Mouse (Mus musculus): Measurements from ENCODE around the gene Fitm1. TPM values are rescaled to one million over a fixed set of nuclear protein-coding genes. Genes with fewer than 3 reads are reported as not detected.

Fitm1 gene
- total and polyA plus RNA-seq, 3 experiments: 0.07 TPM; not detected in 2

DNA sequence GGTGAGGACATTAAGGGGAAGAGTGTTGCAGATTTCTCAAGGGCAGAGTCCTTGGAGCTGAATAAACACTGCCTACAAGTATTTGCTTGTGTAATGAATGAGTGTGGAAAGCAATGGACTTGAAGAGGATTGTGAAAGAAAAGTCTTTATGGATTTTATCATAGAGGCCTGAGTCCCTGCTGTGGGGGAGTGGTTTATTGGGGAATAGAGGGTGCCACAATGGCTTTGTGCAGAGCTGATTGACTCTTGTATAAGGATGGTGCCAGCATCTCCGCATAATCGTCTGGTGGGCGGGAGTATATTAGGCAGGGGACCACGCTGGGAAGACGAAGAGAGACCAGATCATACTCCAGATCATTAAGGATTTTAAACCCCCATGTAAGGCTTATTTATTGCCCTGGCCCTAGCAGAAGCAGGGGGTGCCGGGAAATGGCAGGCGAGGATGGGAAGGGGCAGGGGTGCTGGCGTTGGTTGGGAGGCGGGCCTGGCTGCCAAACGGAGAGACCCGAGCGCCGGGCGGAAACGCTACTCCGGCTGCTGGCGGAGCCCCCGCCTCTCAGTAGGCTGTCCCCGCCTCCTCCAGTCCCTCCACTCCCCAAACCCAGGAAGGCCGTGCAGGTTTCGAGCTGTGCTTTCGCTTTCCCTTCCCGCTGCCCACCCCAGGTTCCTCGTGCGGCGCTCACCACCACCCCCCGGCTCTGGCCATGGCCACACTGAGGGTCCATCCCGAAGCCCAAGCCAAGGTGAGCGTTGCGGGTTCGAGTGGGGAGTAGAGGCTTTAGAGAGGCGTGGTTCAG, 2.7 kb downstream of the Fitm1 start, which contains the start of gene Psme1:
Gene Psme1, plus strand, starts transcription at position 253 of the 797 bp plus-strand sequence.
- no peaks in the 10 kb centered on the region for H3K9me3 ChIP-seq (replicated peaks; ENCODE audit: insufficient read depth, low read length)
- peaks cover 3 to 13% of the 10 kb centered on the region in 2 experiments; a peak in 3 of 4 replicates for H3K4me1 ChIP-seq (ENCODE audit: control insufficient read depth in 1 of 2, insufficient read depth in 2 of 2, low read length in 2 of 2)
- H3K36me3 ChIP-seq (ENCODE audit: control insufficient read depth in 1 of 2, insufficient read depth in 2 of 2, low read length in 2 of 2): peaks cover 0 to 7% of the 10 kb centered on the region in 2 experiments; a peak in 2 of 4 replicates
- peak within 1 kb of the TSS; percentile 93 for H3K9ac ChIP-seq (ENCODE audit: control insufficient read depth, low read depth, low read length, poor library complexity, severe bottlenecking)
- no peaks in the 10 kb centered on the region for H3K27me3 ChIP-seq (ENCODE audit: control insufficient read depth in 1 of 2, insufficient read depth in 2 of 2, low read length in 2 of 2)
- peak within 1 kb of the TSS; percentile 88 to 93 for H3K4me3 ChIP-seq (ENCODE audit: control insufficient read depth in 1 of 2, insufficient read depth in 1 of 2, low read depth in 2 of 2, low read length in 2 of 2)
- H3K27ac ChIP-seq (ENCODE audit: control insufficient read depth, low read depth, low read length): peak within 1 kb of the TSS; percentile 72
- peak; percentile 91 for DNase-seq (ENCODE audit: low read depth, low spot score)
- TF ChIP-seq POLR2AphosphoS5 (IDR thresholded peaks at IDR 0.05; ENCODE audit: borderline replicate concordance, low read depth, low read length) (no peak), CHD1 (IDR thresholded peaks at IDR 0.05; ENCODE audit: low read depth, low read length) (no peak), RAD21 (IDR thresholded peaks at IDR 0.05; ENCODE audit: low read depth, low read length) (no peak), HCFC1 (IDR thresholded peaks at IDR 0.05; ENCODE audit: low read depth, low read length) (peak; percentile 75), NELFE (IDR thresholded peaks at IDR 0.05; ENCODE audit: low read depth, low read length) (peak; percentile 73), MYB (IDR thresholded peaks at IDR 0.05; ENCODE audit: low read depth, low read length) (no peak), CTCF (IDR thresholded peaks at IDR 0.05 in 2 of 3, conservative IDR thresholded peaks at IDR 0.05 in 1 of 3; ENCODE audit: control insufficient read depth in 1 of 3, insufficient read depth in 1 of 3, low read depth in 2 of 3, low read length in 3 of 3, poor library complexity in 1 of 3, severe bottlenecking in 1 of 3) (no peak), MAX (IDR thresholded peaks at IDR 0.05; ENCODE audit: low read length) (no peak), ZMIZ1 (IDR thresholded peaks at IDR 0.05; ENCODE audit: low read depth, low read length) (peak; percentile 63; the same call in 1 of the 2 replicates), TCF12 (IDR thresholded peaks at IDR 0.05; ENCODE audit: low read depth, low read length) (no peak; the same call in 1 of the 2 replicates), MYC (IDR thresholded peaks at IDR 0.05; ENCODE audit: low read depth, low read length) (no peak), ETS1 (IDR thresholded peaks at IDR 0.05; ENCODE audit: low read depth, low read length) (0 out of 2 replicates have a peak, but pooled peaks have one; percentile 38), ELF1 (IDR thresholded peaks at IDR 0.05; ENCODE audit: low read depth, low read length) (peak; percentile 70; the same call in 1 of the 2 replicates), MAFK (IDR thresholded peaks at IDR 0.05; ENCODE audit: borderline replicate concordance, low read depth, low read length) (no peak), POLR2AphosphoS2 (IDR thresholded peaks at IDR 0.05; ENCODE audit: low read length) (no peak), KAT2A (conservative IDR thresholded peaks at IDR 0.05; ENCODE audit: low read depth, low read length) (no peak; the same call in 1 of the 2 replicates), UBTF (IDR thresholded peaks at IDR 0.05; ENCODE audit: borderline replicate concordance, insufficient read depth, low read depth, low read length) (0 out of 2 replicates have a peak, but pooled peaks have one; percentile 22), NRF1 (IDR thresholded peaks at IDR 0.05; ENCODE audit: insufficient read depth, low read depth, low read length, poor library complexity, severe bottlenecking) (no peak), CHD2 (IDR thresholded peaks at IDR 0.05; ENCODE audit: low read length) (no peak), SIN3A (IDR thresholded peaks at IDR 0.05; ENCODE audit: low read length) (peak; percentile 53; the same call in 1 of the 2 replicates), GABPA (IDR thresholded peaks at IDR 0.05; ENCODE audit: low read depth, low read length) (no peak), MAZ (IDR thresholded peaks at IDR 0.05; ENCODE audit: low read depth, low read length) (peak; percentile 84; the same call in 1 of the 2 replicates), BHLHE40 (IDR thresholded peaks at IDR 0.05; ENCODE audit: borderline replicate concordance, low read depth, low read length) (no peak), MEF2A (IDR thresholded peaks at IDR 0.05; ENCODE audit: extremely low read depth, insufficient replicate concordance, low read depth, low read length, poor library complexity, severe bottlenecking) (no peak), SMC3 (IDR thresholded peaks at IDR 0.05; ENCODE audit: low read depth, low read length) (no peak), TAL1 (IDR thresholded peaks at IDR 0.05; ENCODE audit: low read length) (no peak), USF1 (IDR thresholded peaks at IDR 0.05; ENCODE audit: low read depth, low read length) (no peak), ZNF384 (IDR thresholded peaks at IDR 0.05; ENCODE audit: low read depth, low read length) (no peak), POLR2A (IDR thresholded peaks at IDR 0.05; ENCODE audit: control insufficient read depth in 1 of 2, insufficient read depth in 1 of 2, low read depth in 1 of 2, low read length in 2 of 2, poor library complexity in 1 of 2) (peak; percentile 53 to 80), TBP (IDR thresholded peaks at IDR 0.05; ENCODE audit: low read depth, low read length) (peak; percentile 64; the same call in 1 of the 2 replicates), EP300 (IDR thresholded peaks at IDR 0.05; ENCODE audit: low read depth in 1 of 2, low read length in 2 of 2) (no peak), MXI1 (IDR thresholded peaks at IDR 0.05; ENCODE audit: low read depth, low read length) (peak; percentile 60), RCOR1 (IDR thresholded peaks at IDR 0.05; ENCODE audit: low read depth, low read length) (no peak), ZKSCAN1 (IDR thresholded peaks at IDR 0.05; ENCODE audit: low read depth, low read length) (no peak), GATA1 (IDR thresholded peaks at IDR 0.05; ENCODE audit: low read depth, low read length) (no peak), E2F4 (IDR thresholded peaks at IDR 0.05; ENCODE audit: borderline replicate concordance, low read depth, low read length) (no peak)
- peaks cover 4% of the 10 kb centered on the region for H3K79me2 ChIP-seq (ENCODE audit: control insufficient read depth, insufficient read depth, low read length, poor library complexity)

All from MEL (cell line).